Mouse (Mus musculus) adrenal gland, postnatal 14 days (tissue): ENCODE measurements at regions not wholly inside any gene's neighbourhood (a gene's known extent, or its start where the extent isn't known, plus 50 kb on each side); places are given as distances from the start of the nearest gene placed in this dataset.

ENCODE experiments used
- DNase-seq: peaks from one replicate; pipeline ENCODE4 v3.0.0; 2021; ENCODE audit warnings: mixed read lengths

- no peak for DNase-seq
Measured at GRCm38 (mm10) chr8:89751201-89751600, 596.9 kb downstream of the Tox3 start.

- no peak for DNase-seq
Measured at GRCm38 (mm10) chr8:89747726-89748125, 600.4 kb downstream of the Tox3 start.

- no peak for DNase-seq
Measured at GRCm38 (mm10) chr8:89744267-89745028, 603.7 kb downstream of the Tox3 start.

GRCm38 (mm10) chr8:89738657-89739056 lies 609.5 kb downstream of the Tox3 start:
- DNase-seq, result no peak

GRCm38 (mm10) chr8:89737636-89738035 lies 610.5 kb downstream of the Tox3 start:
- DNase-seq, result no peak

- no peak for DNase-seq
Measured at GRCm38 (mm10) chr8:89727252-89727651, 620.9 kb downstream of the Tox3 start.

GRCm38 (mm10) chr8:89721684-89722305 lies 626.3 kb downstream of the Tox3 start:
- DNase-seq, result no peak

- no peak for DNase-seq
Measured at GRCm38 (mm10) chr8:89713880-89714279, 634.3 kb downstream of the Tox3 start.

GRCm38 (mm10) chr8:89707341-89707928 lies 640.7 kb downstream of the Tox3 start:
- DNase-seq, result no peak

- no peak for DNase-seq
Measured at GRCm38 (mm10) chr8:89685696-89686095, 641.7 kb upstream of the Sall1 start.

GRCm38 (mm10) chr8:89680937-89681336 lies 637.0 kb upstream of the Sall1 start:
- DNase-seq, result no peak

- DNase-seq, result no peak
Measured at GRCm38 (mm10) chr8:89680341-89680740, 636.4 kb upstream of the Sall1 start.

GRCm38 (mm10) chr8:89679551-89679950 lies 635.6 kb upstream of the Sall1 start:
- DNase-seq, result no peak

GRCm38 (mm10) chr8:89677266-89677665 lies 633.3 kb upstream of the Sall1 start:
- no peak for DNase-seq

- DNase-seq, result no peak
Measured at GRCm38 (mm10) chr8:89673911-89674310, 629.9 kb upstream of the Sall1 start.

- DNase-seq, result no peak
Measured at GRCm38 (mm10) chr8:89672631-89673030, 628.7 kb upstream of the Sall1 start.

- no peak for DNase-seq
Measured at GRCm38 (mm10) chr8:89664911-89665689, 621.1 kb upstream of the Sall1 start.

GRCm38 (mm10) chr8:89663859-89664258 lies 619.9 kb upstream of the Sall1 start:
- peak; percentile 5 for DNase-seq

- DNase-seq, result no peak
Measured at GRCm38 (mm10) chr8:89658998-89659944, 615.3 kb upstream of the Sall1 start.

GRCm38 (mm10) chr8:89655369-89655768 lies 611.4 kb upstream of the Sall1 start:
- no peak for DNase-seq

GRCm38 (mm10) chr8:89649207-89649890 lies 605.4 kb upstream of the Sall1 start:
- no peak for DNase-seq
